ENCODE assay signal across 12 mouse cellular contexts in genomic region chr13:78428469-78428868, GRCm38 (mm10).
DNase-seq lines count a peak whose midpoint lies in the region; ATAC-seq lines count a peak whose summit lies in the region.
"Had no signal": no experiment of that assay in that cellular context is flagged by ENCODE, and none has a peak within 500 bp of the region (broad histone marks: within the 10 kb centered on the region; RNA-seq: fewer than 3 reads in every experiment).

No protein-coding gene starts in this region.

- no peaks in the 10 kb centered on the region for H3K9me3 ChIP-seq in intestine, embryonic 14.5 days (ENCODE audit: control insufficient read depth, low read length)
- no peaks in the 10 kb centered on the region for H3K9me3 ChIP-seq in intestine, embryonic 16.5 days (ENCODE audit: control insufficient read depth, low read length)
- no peaks in the 10 kb centered on the region for H3K9me3 ChIP-seq in embryonic facial prominence, embryonic 13.5 days
- H3K9me3 ChIP-seq in forebrain, embryonic 16.5 days (ENCODE audit: control insufficient read depth, low read length): no peaks in the 10 kb centered on the region
- H3K9me3 ChIP-seq in midbrain, embryonic 15.5 days: no peaks in the 10 kb centered on the region
- H3K9me3 ChIP-seq: heart, embryonic 12.5 days; liver, embryonic 13.5 days had no signal

- H3K4me3 ChIP-seq in intestine, embryonic 14.5 days (ENCODE audit: low read depth, low read length): no peak overlapping the region
- no peak overlapping the region for H3K4me3 ChIP-seq in intestine, embryonic 16.5 days (ENCODE audit: low read length)
- no peak overlapping the region for H3K4me3 ChIP-seq in embryonic facial prominence, embryonic 13.5 days
- no peak overlapping the region for H3K4me3 ChIP-seq in forebrain, embryonic 16.5 days (replicated peaks; ENCODE audit: low read length)
- no peak overlapping the region for H3K4me3 ChIP-seq in midbrain, embryonic 15.5 days
- H3K4me3 ChIP-seq: liver, embryonic 13.5 days had no signal

- no peak overlapping the region for H3K9ac ChIP-seq in intestine, embryonic 14.5 days (ENCODE audit: low read length)
- no peak overlapping the region for H3K9ac ChIP-seq in intestine, embryonic 16.5 days (ENCODE audit: low read depth, low read length)
- H3K9ac ChIP-seq in embryonic facial prominence, embryonic 13.5 days: no peak overlapping the region
- H3K9ac ChIP-seq in forebrain, embryonic 16.5 days (replicated peaks; ENCODE audit: low read depth, low read length): no peak overlapping the region
- no peak overlapping the region for H3K9ac ChIP-seq in midbrain, embryonic 15.5 days
- H3K9ac ChIP-seq: liver, embryonic 13.5 days had no signal

- no peak overlapping the region for H3K27ac ChIP-seq in intestine, embryonic 14.5 days (ENCODE audit: low read depth)
- H3K27ac ChIP-seq in intestine, embryonic 16.5 days (ENCODE audit: low read length): no peak overlapping the region
- peak overlapping the region; percentile 78 for H3K27ac ChIP-seq in embryonic facial prominence, embryonic 13.5 days
- peak overlapping the region; percentile 87 for H3K27ac ChIP-seq in forebrain, embryonic 16.5 days (ENCODE audit: low read length)
- peak overlapping the region; percentile 78 for H3K27ac ChIP-seq in midbrain, embryonic 15.5 days
- H3K27ac ChIP-seq: liver, embryonic 13.5 days; macrophage had no signal

- H3K27me3 ChIP-seq in intestine, embryonic 14.5 days (replicated peaks; ENCODE audit: control insufficient read depth, insufficient read depth, low read length): no peaks in the 10 kb centered on the region
- H3K27me3 ChIP-seq in intestine, embryonic 16.5 days (replicated peaks; ENCODE audit: control insufficient read depth, insufficient read depth, low read length): no peaks in the 10 kb centered on the region
- H3K27me3 ChIP-seq in embryonic facial prominence, embryonic 13.5 days: no peaks in the 10 kb centered on the region
- H3K27me3 ChIP-seq in forebrain, embryonic 16.5 days (replicated peaks; ENCODE audit: control insufficient read depth, insufficient read depth, low read length): no peaks in the 10 kb centered on the region
- H3K27me3 ChIP-seq in midbrain, embryonic 15.5 days (replicated peaks): no peaks in the 10 kb centered on the region
- H3K27me3 ChIP-seq: heart, embryonic 12.5 days; liver, embryonic 13.5 days had no signal

- H3K36me3 ChIP-seq in intestine, embryonic 14.5 days (ENCODE audit: control insufficient read depth, insufficient read depth, low read length): no peaks in the 10 kb centered on the region
- H3K36me3 ChIP-seq in intestine, embryonic 16.5 days (ENCODE audit: control insufficient read depth, insufficient read depth, low read length): no peaks in the 10 kb centered on the region
- H3K36me3 ChIP-seq in embryonic facial prominence, embryonic 13.5 days: no peaks in the 10 kb centered on the region
- no peaks in the 10 kb centered on the region for H3K36me3 ChIP-seq in forebrain, embryonic 16.5 days (ENCODE audit: control insufficient read depth, insufficient read depth)
- no peaks in the 10 kb centered on the region for H3K36me3 ChIP-seq in midbrain, embryonic 15.5 days (replicated peaks)
- H3K36me3 ChIP-seq: heart, embryonic 12.5 days; liver, embryonic 13.5 days had no signal

- WGBS in intestine, embryonic 14.5 days: 52% methylated on average over 4 of the region's 4 CpGs
- 48% methylated on average over 4 of the region's 4 CpGs for WGBS in intestine, embryonic 16.5 days
- 50% methylated on average over 4 of the region's 4 CpGs for WGBS in embryonic facial prominence, embryonic 13.5 days
- WGBS in forebrain, embryonic 16.5 days: 28% methylated on average over 4 of the region's 4 CpGs
- 40% methylated on average over 4 of the region's 4 CpGs for WGBS in midbrain, embryonic 15.5 days

- ATAC-seq in intestine, embryonic 14.5 days (replicated peaks; ENCODE audit: low FRiP score, low TSS enrichment, low read depth): no peak
- ATAC-seq in intestine, embryonic 16.5 days: no peak
- ATAC-seq in embryonic facial prominence, embryonic 13.5 days (ENCODE audit: insufficient number of reproducible peaks, insufficient read depth, low FRiP score, low TSS enrichment, low read depth): no peak
- ATAC-seq in forebrain, embryonic 16.5 days: no peak
- no peak for ATAC-seq in midbrain, embryonic 15.5 days (replicated peaks)
- ATAC-seq in monocyte, adult 5-6 weeks (replicated peaks; ENCODE audit: insufficient number of reproducible peaks, low FRiP score, low TSS enrichment, poor library complexity, severe bottlenecking): no peak
- ATAC-seq in erythroblast, adult 5-6 weeks (replicated peaks; ENCODE audit: low FRiP score, poor library complexity, severe bottlenecking): no peak
- ATAC-seq in megakaryocyte, adult 5-6 weeks (ENCODE audit: poor library complexity, severe bottlenecking): no peak

- no peak for DNase-seq in intestine, embryonic 14.5 days (ENCODE audit: low spot score)
- DNase-seq: kidney, adult 9 months; liver, embryonic 13.5 days had no signal

- H3K4me1 ChIP-seq in intestine, embryonic 14.5 days (replicated peaks; ENCODE audit: control insufficient read depth, insufficient read depth, low read length): peaks cover 15% of the 10 kb centered on the region; the same call in 1 of the 2 replicates
- H3K4me1 ChIP-seq in intestine, embryonic 16.5 days (ENCODE audit: control insufficient read depth, insufficient read depth, low read length): peaks cover 6% of the 10 kb centered on the region; the same call in 1 of the 2 replicates
- peaks cover 18% of the 10 kb centered on the region for H3K4me1 ChIP-seq in embryonic facial prominence, embryonic 13.5 days
- H3K4me1 ChIP-seq in forebrain, embryonic 16.5 days (replicated peaks; ENCODE audit: control insufficient read depth, insufficient read depth, low read length): peaks cover 20% of the 10 kb centered on the region
- peaks cover 24% of the 10 kb centered on the region for H3K4me1 ChIP-seq in midbrain, embryonic 15.5 days
- H3K4me1 ChIP-seq: heart, embryonic 12.5 days; liver, embryonic 13.5 days had no signal

- peak overlapping the region; percentile 44; the same call in 1 of the 2 replicates for H3K4me2 ChIP-seq in intestine, embryonic 14.5 days (ENCODE audit: low read length)
- no peak overlapping the region for H3K4me2 ChIP-seq in intestine, embryonic 16.5 days (ENCODE audit: low read depth, low read length)
- peak overlapping the region; percentile 64 for H3K4me2 ChIP-seq in embryonic facial prominence, embryonic 13.5 days
- peak overlapping the region; percentile 65 for H3K4me2 ChIP-seq in forebrain, embryonic 16.5 days (ENCODE audit: low read length)
- peak overlapping the region; percentile 51 for H3K4me2 ChIP-seq in midbrain, embryonic 15.5 days

Comparison
In these comparisons a context has a peak if more than half of its experiments do, and no peak if none do; other contexts are left out.
1. H3K27ac ChIP-seq: peak in embryonic facial prominence, embryonic 13.5 days (single experiment), forebrain, embryonic 16.5 days (single experiment) and midbrain, embryonic 15.5 days (single experiment); none in intestine, embryonic 14.5 days (single experiment) and intestine, embryonic 16.5 days (single experiment).